Mouse (Mus musculus): Measurements from ENCODE around the gene Fam208a. TPM values are rescaled to one million over a fixed set of nuclear protein-coding genes. Genes with fewer than 3 reads are reported as not detected.

Gene Fam208a
- 4.3 and 5.9 TPM in 2 replicates for polyA plus RNA-seq (2021; fragmentation: Nextera tagmentation)
- long read RNA-seq, experiment 1, partial matches to known transcripts: 16 of 27 reads
- long read RNA-seq, experiment 1, other reads (novel, unspliced or antisense): 11 of 27 reads
- long read RNA-seq, experiment 2, partial matches to known transcripts: 17 of 23 reads
- long read RNA-seq, experiment 2, other reads (novel, unspliced or antisense): 6 of 23 reads

DNA sequence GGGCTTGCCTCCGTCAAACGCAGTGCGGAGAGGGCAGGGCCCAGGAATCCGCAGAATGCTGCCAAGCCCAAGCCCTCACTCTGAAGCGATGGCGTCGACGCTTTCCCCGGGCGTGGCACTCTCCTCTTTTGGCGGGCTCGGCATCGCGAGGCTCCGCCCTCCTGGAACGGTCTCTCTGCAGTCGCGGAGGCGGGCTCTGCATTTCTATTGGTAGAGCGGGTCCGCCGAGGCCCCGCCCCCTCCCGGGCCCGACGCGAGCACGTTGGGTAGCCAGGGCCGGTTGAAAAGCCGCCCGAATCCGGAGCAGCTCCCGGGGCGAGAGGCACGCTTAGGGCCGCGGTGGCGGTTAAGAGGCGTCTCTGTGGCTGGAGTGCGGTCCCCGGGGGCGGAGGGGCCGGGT is at the start of gene Fam208a:
Fam208a (plus strand) TSS at position 262 of the 400 bp plus-strand sequence.

GRCm38 (mm10) chr14:27507894-27508643 is 79.4 kb downstream of the Fam208a start, which contains the start of gene Ccdc66:
TSS of gene Ccdc66 (minus strand) at chr14:27508460.

Other genes starting within 250 kb of the Fam208a start
- gene Ccdc66, start 79.6 kb downstream of the Fam208a start, polyA plus RNA-seq (2021; fragmentation: Nextera tagmentation): 2.3 and 3.3 TPM in 2 replicates
- gene Erc2, start 193.6 kb downstream of the Fam208a start, polyA plus RNA-seq (2021; fragmentation: Nextera tagmentation): 56.3 and 59.5 TPM in 2 replicates

Measured in left cerebral cortex, adult 6 months (tissue).